Mouse (Mus musculus) urinary bladder, adult 2 months (tissue): ENCODE results near the gene Ncaph2. TPM values are rescaled to one million over a fixed set of nuclear protein-coding genes. Genes with fewer than 3 reads are reported as not detected.

Source experiments
- DNase-seq: peaks from one replicate; pipeline ENCODE4 v3.0.0; 2022; ENCODE audit warnings: low spot score
- polyA plus RNA-seq: library from polyadenylated mRNA; depleted of rRNA; stranded (reverse); fragments of >200 nt; gene quantifications from 2 replicates; pipeline ENCODE4 v1.2.3, GENCODE M21; 2012

Gene Ncaph2
- polyA plus RNA-seq, 1 experiment: 112 TPM

DNA sequence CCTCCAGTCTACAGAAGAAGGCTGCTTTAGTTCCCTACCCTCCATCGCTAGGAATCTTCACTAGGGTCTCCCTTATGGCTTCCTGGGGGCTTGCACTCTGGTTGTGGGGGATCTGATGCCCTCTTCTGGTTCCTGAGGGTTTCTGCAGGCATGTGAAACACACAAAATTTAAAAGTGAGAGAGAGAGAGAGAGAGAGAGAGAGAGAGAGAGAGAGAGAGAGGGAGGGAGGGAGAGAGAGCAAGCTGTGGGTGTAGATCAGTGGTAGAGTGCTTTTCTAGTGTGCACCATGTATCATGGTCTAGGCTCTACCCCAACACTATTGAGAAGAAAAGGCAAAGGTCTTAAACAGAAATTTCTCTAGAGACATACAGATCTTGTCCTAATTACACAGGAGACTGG lies 13.8 kb upstream of the Ncaph2 start:
- DNase-seq: no peak

DNA sequence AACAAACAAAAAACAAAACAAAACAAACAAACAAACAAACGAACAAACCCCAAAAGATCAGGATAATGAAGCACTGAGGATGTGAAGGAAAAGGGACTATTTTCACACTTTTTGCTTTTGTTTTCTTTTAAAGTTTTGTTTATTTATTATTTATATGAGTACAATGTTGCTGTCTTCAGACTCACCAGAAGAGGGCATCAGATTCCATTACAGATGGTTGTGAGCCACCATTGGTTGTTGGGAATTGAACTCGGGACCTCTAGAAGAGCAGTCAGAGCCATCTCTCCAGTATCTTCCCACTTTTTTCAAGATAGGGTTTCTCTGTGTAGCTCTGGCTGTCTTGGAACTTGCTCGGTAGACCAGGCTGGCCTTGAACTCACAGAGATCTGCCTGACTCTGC lies 12.2 kb upstream of the Ncaph2 start:
- DNase-seq: no peak

DNA sequence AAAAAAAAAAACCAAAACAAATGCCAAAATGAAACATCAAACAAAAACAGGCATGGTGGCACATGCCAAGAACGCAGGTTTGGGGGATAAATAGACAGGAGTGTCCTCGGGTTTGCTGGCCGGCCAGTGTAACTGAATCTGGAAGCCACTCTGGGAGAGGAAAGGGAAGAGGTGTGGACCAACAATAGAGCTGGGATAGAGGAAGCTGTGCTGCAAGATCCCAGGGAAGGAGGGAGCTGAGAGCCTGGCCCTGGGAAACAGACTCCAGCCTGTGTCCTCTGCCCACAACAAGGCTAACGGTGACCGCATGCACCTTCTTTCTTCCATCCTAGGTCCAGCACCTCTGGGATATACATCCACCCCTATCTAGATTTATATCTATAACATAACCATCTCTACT lies 5.1 kb upstream of the Ncaph2 start:
- no peak for DNase-seq

DNA sequence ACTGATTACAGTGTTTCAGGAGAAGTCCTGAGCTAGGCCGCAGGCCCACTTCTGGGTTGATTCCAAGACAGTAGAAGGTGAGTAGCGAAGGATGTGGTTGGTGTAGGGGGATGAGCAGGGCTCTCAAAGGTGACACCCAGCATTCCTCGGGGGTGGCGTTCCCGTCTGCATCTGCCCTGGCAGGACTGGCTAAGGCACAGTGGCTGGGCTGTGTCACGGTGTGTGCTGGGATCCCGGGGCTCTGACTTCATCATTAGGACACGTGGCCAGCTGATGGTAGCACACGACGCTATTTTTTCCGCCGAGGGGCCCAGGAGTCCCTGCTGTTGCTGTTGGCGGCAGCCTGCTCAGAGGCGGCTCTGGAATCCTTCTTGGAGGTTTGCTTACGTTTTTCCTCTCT lies 4.2 kb upstream of the Ncaph2 start:
- DNase-seq: no peak

DNA sequence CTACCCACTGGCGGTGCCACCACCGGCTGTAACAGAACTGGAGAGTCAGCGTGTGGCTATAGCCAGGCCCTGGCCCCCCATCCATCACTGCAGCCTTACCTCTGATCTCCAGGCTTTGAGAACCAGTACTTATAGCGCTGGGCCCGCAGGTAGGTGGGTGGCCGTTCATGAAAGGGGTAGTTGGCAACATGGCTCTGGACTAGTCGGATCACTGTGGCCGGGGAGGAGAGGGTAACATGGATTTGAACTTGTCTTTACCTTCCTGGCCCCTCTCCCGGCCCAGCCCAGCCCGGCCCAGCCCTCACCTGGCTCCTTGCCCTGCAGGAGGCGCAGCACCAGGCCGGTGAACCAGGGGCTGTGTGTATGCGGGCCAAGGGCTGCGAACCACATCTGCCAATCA lies 3.5 kb upstream of the Ncaph2 start:
- DNase-seq: no peak

DNA sequence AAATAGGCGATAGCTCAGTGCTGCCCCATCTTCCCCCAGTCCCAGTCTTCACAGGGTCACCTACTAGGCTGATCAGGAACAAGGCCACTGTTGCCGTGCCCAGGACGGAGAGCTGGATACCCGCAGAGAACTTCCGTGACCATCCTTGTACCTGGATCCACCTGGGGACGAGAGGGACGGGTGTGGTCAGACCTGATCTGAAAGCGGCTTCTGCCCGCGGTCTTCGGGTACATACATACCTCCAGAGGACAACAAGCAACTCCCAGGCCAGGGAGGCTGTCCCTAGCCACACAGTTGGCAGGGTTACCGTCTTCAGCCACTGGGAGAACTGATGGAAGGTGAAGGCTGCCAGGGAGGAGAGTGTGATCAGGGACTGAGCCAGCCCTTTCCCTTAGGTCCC lies 2.7 kb upstream of the Ncaph2 start:
- no peak for DNase-seq

DNA sequence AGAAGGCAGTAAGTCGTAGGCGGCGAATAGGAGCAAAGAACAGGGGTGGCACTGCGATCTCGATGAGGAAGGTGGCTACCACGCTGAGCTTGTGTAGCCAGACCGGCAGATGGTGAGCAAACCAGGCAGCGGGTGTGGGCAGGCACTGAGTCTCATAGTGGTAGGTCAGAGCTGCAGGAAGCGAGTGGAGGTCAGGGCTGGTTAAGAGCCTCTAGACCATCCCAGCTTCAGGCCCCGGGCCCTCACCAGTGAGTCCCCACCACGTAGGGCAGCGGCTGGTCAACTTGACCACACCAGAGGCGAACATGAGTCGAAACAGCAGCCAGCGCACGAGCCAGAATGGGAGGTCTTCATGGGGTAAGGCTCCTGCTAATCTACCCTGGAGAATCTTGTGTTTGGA lies 1.7 kb upstream of the Ncaph2 start:
- no peak for DNase-seq

DNA sequence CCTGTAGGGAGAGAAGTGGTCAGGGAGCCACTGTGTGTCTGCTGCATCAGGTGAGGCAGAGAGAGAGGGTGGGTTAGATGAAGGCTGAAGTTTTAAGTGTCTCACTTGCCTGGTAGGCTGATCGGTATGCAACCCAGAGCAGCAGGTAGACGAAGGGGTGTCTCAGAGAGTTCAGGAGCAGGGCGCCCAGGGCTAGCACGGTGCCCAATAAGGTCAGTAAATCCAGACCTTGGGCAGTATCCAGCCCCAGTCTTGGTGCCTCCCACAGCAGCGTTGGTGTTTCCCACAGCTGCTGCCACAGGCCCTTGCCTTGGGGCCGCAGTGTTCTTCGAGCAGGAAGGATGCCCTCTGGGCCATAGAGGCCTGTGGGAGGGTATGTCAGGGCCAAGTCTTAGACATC lies 1.1 kb upstream of the Ncaph2 start:
- DNase-seq: no peak

DNA sequence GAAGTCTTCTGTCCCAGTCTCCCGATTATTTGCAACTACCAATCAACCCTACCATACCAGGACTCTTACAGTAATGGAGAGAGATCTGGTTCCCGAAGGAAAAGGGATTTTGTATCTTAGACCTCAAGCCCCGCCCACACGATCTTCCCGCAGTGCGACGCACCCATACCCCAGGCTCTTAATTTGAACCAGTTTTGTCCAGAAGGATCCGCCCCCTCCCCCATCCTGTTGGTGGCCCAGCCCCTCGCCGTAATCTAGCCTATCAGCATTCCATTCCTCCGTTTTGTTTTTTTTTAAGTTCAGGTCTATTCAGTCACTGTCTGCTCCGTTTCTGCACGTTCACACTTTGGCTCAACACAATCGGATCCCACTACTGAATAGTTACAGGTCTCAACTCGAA lies 853 bp downstream of the Ncaph2 start:
- no peak for DNase-seq

DNA sequence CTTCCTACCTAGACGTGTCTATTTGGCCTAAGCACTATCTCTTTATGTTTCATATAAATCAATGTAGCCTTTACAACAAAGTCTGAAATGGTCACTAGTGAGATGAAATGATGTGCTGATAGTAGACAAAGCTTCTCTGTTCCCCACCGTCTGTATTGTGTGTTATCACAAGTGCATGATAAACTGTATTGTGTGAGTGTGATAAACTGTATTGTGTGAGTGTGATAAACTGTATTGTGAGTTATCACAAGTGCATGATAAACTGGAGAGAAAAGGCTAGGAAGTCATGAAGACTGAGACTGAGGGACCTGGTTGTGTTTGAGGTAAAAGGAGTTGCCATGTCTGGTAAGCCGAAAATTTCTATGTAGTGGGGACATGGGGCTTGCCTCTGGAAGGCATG lies 3.3 kb downstream of the Ncaph2 start:
- DNase-seq: no peak

DNA sequence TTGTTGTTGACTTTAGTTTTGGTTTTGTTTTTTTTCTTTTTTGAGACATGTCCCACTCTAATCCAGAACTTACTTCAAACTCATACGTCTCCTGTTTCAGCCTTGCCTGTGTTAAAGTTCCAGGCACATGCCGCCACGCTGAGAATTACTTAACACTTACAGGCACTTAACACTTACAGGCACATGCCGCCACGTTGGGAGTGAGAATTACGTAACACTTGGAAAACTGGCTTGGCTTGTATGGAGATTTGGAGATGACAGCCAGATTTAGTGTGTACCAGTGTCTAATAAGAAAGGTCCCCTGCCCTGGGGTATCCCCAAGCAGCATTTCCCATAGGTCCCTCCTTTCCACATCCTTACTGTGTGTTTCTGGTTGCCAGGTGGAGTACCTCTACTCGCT lies 7.5 kb downstream of the Ncaph2 start:
- no peak for DNase-seq

DNA sequence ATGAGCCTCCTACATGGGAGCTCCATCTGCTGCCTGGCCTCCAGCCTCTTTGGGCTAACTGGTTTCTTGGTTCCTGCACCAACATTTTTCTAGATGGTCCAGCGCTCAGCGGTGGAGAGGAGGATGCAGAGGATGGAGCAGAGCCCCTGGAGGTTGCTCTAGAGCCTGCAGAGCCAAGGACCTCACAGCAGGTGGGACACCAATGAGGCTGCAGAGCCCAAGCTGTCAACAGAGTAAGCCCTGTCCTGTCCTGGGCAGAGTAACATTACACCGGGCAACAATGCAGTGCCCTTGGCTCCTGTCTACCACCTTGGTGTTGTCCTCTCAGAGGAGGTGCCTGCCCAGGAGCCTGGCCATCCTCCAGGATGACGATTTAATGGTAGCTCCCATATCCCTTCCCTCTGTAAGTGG lies 9.6 kb downstream of the Ncaph2 start:
- no peak for DNase-seq

DNA sequence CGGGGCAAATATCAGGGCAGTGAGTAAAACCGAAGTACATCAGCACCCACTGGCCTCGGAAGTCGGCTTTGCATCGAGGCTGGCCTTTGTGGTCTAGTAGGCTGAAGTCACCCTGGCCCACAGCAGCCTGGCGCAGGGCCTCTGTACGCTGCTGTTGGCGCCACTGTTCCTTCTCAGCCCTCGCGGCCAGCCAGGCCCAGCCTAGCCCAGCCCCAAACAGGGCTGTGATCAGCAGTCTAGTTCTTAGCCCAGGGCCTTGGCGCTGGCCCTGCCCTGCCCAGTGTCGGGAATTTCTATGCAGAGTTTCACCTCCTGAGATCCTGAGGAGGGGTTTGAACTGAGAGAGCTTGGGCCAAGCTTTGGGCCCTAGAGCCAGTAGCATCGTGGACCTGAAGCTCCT lies 16.5 kb downstream of the Ncaph2 start:
- DNase-seq: no peak

DNA sequence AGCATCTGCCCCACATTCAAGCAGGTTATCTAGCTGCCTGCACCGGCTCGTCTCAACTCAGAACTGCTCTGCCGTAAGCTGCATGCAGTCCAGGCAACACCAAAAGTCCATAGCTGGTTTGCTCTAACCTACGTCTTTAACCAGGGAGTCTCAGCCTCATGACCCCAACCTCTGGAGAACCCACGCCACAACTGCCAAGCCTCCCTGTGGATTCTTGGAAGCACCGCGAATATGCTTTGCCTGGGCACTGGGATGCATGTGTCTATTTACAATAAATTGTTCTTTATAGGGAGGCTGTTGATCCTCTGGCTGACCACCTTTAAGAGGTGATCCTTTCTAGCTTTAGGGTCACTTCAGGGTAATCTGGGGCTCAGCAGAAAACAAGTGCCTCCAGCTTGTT lies 17.0 kb downstream of the Ncaph2 start:
- DNase-seq: no peak

DNA sequence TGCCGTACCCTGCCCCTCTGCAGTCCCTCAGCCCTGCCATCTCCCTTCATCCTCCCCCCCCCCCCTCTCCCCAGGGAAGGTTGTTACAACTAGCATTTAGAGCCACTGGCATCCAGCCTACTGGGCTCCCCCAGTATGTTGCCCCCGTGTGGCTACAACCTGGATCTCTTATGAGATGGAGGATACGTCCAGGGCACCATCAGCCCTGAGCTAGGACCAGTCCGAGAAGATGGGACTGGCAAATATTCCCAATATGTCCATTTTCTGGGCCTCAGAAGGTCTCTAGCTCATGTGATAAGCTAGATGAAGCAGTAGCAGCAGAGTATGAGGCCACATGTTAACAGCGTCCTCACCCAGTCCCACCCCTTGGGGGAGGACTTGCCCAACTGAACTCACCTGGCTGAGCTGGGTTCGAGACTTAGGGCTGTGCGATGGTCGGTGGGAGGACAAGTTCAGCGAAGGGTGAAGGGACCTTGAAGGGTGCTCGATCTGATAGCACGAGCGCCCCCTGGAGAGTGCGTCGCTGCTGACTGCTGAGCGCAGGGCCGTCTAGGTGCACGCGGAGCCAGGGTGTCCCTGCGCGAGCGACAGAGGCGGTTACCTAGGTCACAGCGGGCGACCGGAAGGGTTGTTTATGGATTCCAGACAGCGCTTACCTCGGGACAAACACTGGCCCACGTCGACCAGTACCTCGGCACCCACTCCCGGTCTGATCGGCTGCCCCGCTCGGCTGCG lies 17.7 kb downstream of the Ncaph2 start:
- peak; percentile 67 for DNase-seq

DNA sequence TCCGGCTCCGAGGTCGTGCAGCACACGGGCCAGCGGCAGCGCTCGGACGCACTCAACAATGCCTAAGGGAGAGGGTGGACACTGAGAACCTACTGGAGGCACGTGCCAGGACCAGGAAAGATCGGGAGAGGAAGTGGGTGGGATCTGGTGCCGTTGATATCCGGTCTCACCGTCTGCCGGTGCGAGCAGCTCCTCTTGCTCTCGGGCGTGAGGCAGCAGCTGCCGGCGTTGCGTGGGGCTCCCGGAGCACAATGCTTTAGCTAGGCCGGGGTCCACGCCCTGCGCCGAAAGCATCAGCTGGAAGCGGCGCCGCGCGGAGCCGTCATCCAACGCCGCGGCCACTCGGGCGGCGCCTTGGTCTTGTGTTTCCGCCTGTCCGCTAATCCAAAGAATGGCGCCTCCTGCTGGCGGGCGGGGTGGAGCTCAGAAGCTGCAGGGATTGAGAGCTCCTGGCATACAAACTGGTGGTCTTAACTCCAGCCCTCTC lies 18.3 kb downstream of the Ncaph2 start, which contains the start of gene Sco2:
TSS of gene Sco2 (minus strand) at position 85 of the 487 bp plus-strand sequence.
- peak; percentile 96 for DNase-seq

DNA sequence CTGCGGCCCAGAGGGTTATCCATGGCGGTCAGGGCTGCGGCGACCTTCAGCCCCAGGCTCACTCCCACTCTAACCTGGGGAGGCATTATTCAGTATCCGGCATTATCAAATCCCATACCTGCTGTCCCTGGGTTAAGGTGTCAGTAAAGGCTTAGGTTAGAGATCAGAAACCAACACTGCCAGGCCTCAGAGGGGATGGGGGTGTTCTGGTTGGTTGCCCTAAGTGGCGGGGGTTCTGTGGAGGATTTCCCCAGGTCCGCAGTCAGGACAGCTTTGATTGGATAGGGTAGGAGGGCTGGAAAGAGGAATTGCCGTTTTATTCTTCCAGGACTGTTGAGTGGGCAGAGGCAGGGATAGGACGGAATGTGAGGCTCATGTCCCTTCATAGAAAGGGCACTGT lies 18.8 kb downstream of the Ncaph2 start:
- no peak for DNase-seq

DNA sequence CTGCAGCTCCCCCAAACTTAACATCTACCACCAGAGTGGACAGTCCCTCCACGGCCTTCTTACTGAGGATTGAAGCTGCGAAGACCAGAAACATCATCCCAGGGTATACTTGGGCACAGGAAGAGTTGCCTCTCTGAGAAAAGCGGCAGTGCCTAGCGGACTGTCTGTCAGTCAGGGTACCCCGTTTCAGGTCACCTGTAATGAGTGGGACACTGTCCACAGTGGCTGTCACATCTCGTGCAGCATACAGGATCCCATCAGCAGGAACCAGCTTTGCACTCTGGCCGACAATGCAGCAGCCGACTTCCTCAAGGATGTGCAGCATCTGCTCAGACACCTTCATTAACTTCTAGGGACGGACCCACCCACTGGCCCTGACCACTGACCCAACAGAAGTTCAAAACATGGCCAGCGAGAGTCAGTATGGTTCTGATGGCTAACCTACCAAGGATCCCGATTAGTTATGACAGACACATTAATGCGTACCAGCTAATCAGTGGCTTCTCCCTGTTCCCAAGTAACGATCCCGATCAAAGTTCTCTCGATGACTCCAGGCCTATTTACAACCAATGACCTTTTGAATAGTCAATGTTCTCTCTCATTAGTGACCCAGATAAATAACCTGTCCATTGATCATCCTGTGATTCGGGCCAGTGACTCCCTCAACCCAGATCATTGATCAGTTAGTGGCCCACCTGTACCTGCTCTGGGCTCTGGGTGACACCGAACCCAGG lies 19.4 kb downstream of the Ncaph2 start:
- no peak for DNase-seq

DNA sequence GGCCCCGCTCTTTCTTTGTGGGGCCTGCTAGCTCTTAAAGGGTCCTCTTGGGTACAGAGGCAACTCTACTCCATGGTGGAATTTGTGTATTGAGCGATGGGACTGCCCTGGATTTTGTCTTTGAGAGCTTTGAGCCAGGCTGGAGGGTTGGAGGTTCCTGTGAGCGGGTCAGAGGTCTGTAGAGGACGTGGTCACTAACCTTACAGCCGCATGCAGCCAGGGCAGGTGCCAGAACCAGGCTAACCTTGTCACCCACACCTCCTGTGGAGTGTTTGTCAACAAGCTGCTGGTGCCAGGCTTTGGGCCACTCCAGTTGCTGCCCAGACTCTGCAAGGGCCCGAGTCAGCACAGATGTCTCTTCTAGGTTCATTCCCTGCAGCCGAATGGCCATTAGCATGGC lies 20.5 kb downstream of the Ncaph2 start:
- DNase-seq: no peak

DNA sequence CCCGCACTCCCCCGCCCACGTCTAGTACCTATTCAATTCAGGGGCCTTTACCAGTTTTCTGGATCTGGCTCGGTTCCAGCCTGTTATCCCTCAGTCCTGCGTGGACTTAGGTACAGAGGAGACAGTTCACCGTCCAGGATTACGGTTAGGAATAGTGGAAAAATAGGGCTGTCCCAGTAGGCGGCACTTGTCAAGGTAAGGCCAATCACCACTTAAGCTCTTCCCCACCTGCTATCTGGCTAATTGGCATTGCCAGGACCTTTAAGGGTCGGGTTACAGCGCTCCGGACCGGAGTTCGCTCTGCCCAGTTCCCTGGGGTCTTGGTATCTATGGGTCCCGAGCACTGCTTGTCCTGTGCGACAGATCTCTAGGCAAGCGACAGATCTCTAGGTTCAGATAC lies 21.4 kb downstream of the Ncaph2 start, which contains the start of gene Tymp:
TSS of gene Tymp (minus strand) at position 83 of the 400 bp plus-strand sequence.
- no peak for DNase-seq

DNA sequence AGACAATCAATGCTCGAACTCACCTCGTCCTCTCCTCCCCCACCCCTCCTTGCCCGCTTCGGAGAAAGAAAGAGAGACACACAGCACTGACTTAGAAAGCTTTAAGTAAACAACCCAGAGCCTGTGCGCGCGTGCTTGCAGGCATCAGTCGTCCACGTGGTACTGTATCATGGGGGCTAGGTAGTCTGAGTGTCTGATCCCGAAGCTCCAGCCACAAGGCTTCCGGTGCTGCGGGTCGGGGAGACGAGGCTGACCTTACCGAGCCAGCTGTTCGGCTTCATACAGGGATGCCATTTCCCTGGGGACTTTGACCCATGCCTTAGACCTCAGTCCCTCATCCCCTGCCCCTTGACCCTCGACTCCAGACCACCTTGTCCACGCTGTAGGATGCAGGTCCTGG lies 21.8 kb downstream of the Ncaph2 start:
- no peak for DNase-seq

DNA sequence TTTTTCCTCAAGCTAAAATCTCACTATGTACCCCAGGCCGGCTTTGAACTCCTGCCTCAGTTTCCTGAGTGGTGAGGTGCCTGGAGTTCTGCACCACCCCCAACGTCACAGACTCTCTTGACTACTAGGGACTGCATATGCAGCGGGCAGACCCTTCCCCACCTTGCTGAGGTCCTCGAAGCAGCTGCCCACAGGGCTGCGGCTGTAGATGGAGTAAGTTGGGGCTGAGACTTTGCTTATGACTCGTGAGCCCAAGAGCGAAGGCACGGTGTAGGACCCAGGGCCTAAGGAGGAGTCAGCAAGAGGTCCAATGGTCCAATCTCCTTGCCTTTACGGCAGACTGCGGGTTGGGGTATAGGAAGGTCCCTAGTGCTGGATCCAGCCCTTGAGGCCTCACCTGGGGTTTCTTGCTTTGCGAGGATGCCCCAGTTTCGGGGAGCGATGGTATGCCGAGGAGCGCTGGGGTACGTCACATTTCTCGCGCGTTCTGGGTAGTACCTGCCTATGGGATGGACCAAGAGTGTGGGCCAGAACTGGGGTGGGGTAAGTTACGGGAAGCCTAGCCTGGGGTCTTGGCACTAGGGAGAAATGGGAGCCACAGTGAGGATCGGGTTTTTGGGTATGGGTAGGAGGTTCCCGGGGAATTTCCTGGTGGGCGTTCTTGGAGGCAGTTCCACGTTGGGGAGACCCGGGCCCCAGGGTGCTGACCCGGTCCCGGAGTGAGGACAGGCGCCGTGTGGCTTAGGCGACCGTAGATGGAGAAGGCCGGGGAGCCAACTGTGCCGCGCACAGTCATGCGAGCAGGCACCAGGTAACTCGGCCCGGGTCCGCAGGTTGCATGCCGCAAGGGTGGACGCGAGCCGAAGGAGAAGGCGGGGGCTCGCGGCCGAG lies 22.7 kb downstream of the Ncaph2 start:
- no peak for DNase-seq
